In genomic region chr5:129002571-129003011, GRCm38 (mm10) we compare ENCODE assay signal across 7 mouse cellular contexts. TPM values are rescaled to one million over a fixed set of nuclear protein-coding genes. Genes with fewer than 3 reads are reported as not detected.
DNase-seq lines count a peak whose midpoint lies in the region; ATAC-seq and TF ChIP-seq lines count a peak whose summit lies in the region.

No protein-coding gene starts in this region.

- H3K27ac ChIP-seq in bone marrow macrophage, adult 2 months (ENCODE audit: insufficient read depth, low read depth, low read length) = peak overlapping the region; percentile 98
- peak overlapping the region; percentile 81 for H3K27ac ChIP-seq in liver, embryonic 14.5 days

- peak overlapping the region; percentile 51; the same call in 1 of the 2 replicates for H3K4me3 ChIP-seq in G1E (ENCODE audit: low read depth, low read length)
- peak overlapping the region; percentile 43 for H3K4me3 ChIP-seq in bone marrow macrophage, adult 2 months (ENCODE audit: insufficient read depth, low read length)
- peak overlapping the region in 1 of 2 experiments; percentile 28; a peak in 2 of 4 replicates for H3K4me3 ChIP-seq in liver, embryonic 14.5 days (ENCODE audit: insufficient read depth in 1 of 2, low read depth in 2 of 2, low read length in 2 of 2)

- TF ChIP-seq POLR2A in bone marrow macrophage, adult 2 months (IDR thresholded peaks at IDR 0.05; ENCODE audit: borderline replicate concordance, low read depth, low read length) = no peak

- no peak for TF ChIP-seq EP300 in liver, embryonic 14.5 days (IDR thresholded peaks at IDR 0.05; ENCODE audit: low read depth)

- no peak for ATAC-seq in G1E (ENCODE audit: extremely low read depth, insufficient number of reproducible peaks, low FRiP score, poor library complexity, severe bottlenecking)
- peak; percentile 4; the same call in 1 of the 2 replicates for ATAC-seq in liver, embryonic 14.5 days (ENCODE audit: insufficient read depth)

- no peaks in the 10 kb centered on the region for H3K27me3 ChIP-seq in G1E (ENCODE audit: insufficient read depth, low read length)
- H3K27me3 ChIP-seq in liver, embryonic 14.5 days (ENCODE audit: control insufficient read depth, insufficient read depth, low read length) = no peaks in the 10 kb centered on the region

- peaks cover 82% of the 10 kb centered on the region for H3K36me3 ChIP-seq in G1E (replicated peaks)
- H3K36me3 ChIP-seq in liver, embryonic 14.5 days (replicated peaks; ENCODE audit: control insufficient read depth, insufficient read depth, low read depth) = peaks cover 45% of the 10 kb centered on the region

- WGBS in liver, embryonic 14.5 days (ENCODE audit: insufficient replicate concordance) = 11% methylated on average over 14 of the region's 14 CpGs

- H3K4me2 ChIP-seq in liver, embryonic 14.5 days (ENCODE audit: low read depth) = peak overlapping the region; percentile 53

- H3K4me1 ChIP-seq in G1E (ENCODE audit: insufficient read depth, low read depth, low read length) = peaks cover 76% of the 10 kb centered on the region
- peaks cover 65% of the 10 kb centered on the region for H3K4me1 ChIP-seq in bone marrow macrophage, adult 2 months (ENCODE audit: control insufficient read depth, insufficient read depth, low read length)
- H3K4me1 ChIP-seq in liver, embryonic 14.5 days (replicated peaks; ENCODE audit: control insufficient read depth in 2 of 2, insufficient read depth in 2 of 2, low read length in 1 of 2) = peaks cover 51 to 56% of the 10 kb centered on the region in 2 experiments

- H3K9ac ChIP-seq in liver, embryonic 14.5 days (replicated peaks) = 0 out of 2 replicates have a peak overlapping the region, but pooled peaks have one; percentile 19

- DNase-seq in G1E (ENCODE audit: low spot score) = no peak
- peak; percentile 52 for DNase-seq in heart, postnatal 4 days
- DNase-seq in liver, embryonic 14.5 days (ENCODE audit: low read depth in 3 of 3, low spot score in 3 of 3) = no peak
- no peak for DNase-seq in left cerebral cortex, adult 18-20 months (ENCODE audit: low spot score in 2 of 2)
- DNase-seq in testis, postnatal 14 days (ENCODE audit: low spot score) = no peak
- DNase-seq in cerebellum, postnatal 25 days = no peak

- no peaks in the 10 kb centered on the region for H3K9me3 ChIP-seq in G1E (replicated peaks)
- H3K9me3 ChIP-seq in liver, embryonic 14.5 days (ENCODE audit: control insufficient read depth, low read length) = no peaks in the 10 kb centered on the region

- no peak for TF ChIP-seq CTCF in G1E (IDR thresholded peaks at IDR 0.05; ENCODE audit: low read depth, low read length)
- TF ChIP-seq CTCF in bone marrow macrophage, adult 2 months (IDR thresholded peaks at IDR 0.05; ENCODE audit: low read depth, low read length) = no peak
- TF ChIP-seq CTCF in liver, embryonic 14.5 days (IDR thresholded peaks at IDR 0.05; ENCODE audit: low read depth) = no peak

RNA-seq across cellular contexts. Expression of gene Stx2, which starts 5.8 kb away (rescaled TPM):
- total RNA-seq in G1E (2014; fragmentation: Nextera tagmentation) (26.4 and 83.8 TPM in 2 replicates), G1E (2017) (37.5 and 44.1 TPM in 2 replicates)
- 15.3 and 18.1 TPM in 2 replicates for polyA plus RNA-seq in G1E (2012)
- 106 and 112 TPM in 2 replicates for polyA plus RNA-seq in bone marrow macrophage, adult 2 months (2012; ENCODE audit: insufficient read depth, insufficient read length, missing spikeins)
- 10 to 100 TPM; 20.4 to 21.6 TPM for total RNA-seq in heart, postnatal 4 days (2021)
- 66.6 and 75.0 TPM in 2 replicates for polyA plus RNA-seq in liver, embryonic 14.5 days (2012; rRNA removed)
- polyA plus RNA-seq in liver, embryonic 14.5 days (2014; fragmentation: Nextera tagmentation; extraction: Ambion mirVana) = 68.1 and 74.2 TPM in 2 replicates
- total RNA-seq in left cerebral cortex, adult 18-20 months (2021) = 10 to 100 TPM; 16.8 to 22.6 TPM

RNA-seq across cellular contexts. Expression of gene Ran, which starts 17.3 kb away (rescaled TPM):
- total RNA-seq in G1E (2014; fragmentation: Nextera tagmentation) (161 and 173 TPM in 2 replicates), G1E (2017) (481 and 750 TPM in 2 replicates)
- 5,187 and 6,161 TPM in 2 replicates for polyA plus RNA-seq in G1E (2012)
- polyA plus RNA-seq in bone marrow macrophage, adult 2 months (2012; ENCODE audit: insufficient read depth, insufficient read length, missing spikeins) = 94.1 and 102 TPM in 2 replicates
- total RNA-seq in heart, postnatal 4 days (2021) = 100 to 1,000 TPM; 192 to 200 TPM
- polyA plus RNA-seq in liver, embryonic 14.5 days (2012; rRNA removed) = 221 and 273 TPM in 2 replicates
- polyA plus RNA-seq in liver, embryonic 14.5 days (2014; fragmentation: Nextera tagmentation; extraction: Ambion mirVana) = 461 and 495 TPM in 2 replicates
- 100 to 1,000 TPM; 164 to 178 TPM for total RNA-seq in left cerebral cortex, adult 18-20 months (2021)

RNA-seq across cellular contexts. Expression of gene Rimbp2, which starts 49.3 kb away (rescaled TPM):
- total RNA-seq in G1E (2014; fragmentation: Nextera tagmentation) (not detected in 2 replicates), G1E (2017) (0.06 TPM in 1 of 2 replicates, not detected in the other)
- not detected in 2 replicates for polyA plus RNA-seq in G1E (2012)
- polyA plus RNA-seq in bone marrow macrophage, adult 2 months (2012; ENCODE audit: insufficient read depth, insufficient read length, missing spikeins) = 0.92 TPM in 1 of 2 replicates, not detected in the other
- total RNA-seq in heart, postnatal 4 days (2021) = under 1 TPM; 0.05 to 0.25 TPM
- 0.01 and 0.04 TPM in 2 replicates for polyA plus RNA-seq in liver, embryonic 14.5 days (2012; rRNA removed)
- polyA plus RNA-seq in liver, embryonic 14.5 days (2014; fragmentation: Nextera tagmentation; extraction: Ambion mirVana) = not detected in 2 replicates
- total RNA-seq in left cerebral cortex, adult 18-20 months (2021) = 100 to 1,000 TPM; 124 to 128 TPM

Comparison
In these comparisons a context has a peak if more than half of its experiments do, and no peak if none do; other contexts are left out.
1. RNA of gene Rimbp2, which starts 49.3 kb away (total RNA-seq): 124 to 128 TPM in left cerebral cortex, adult 18-20 months; 0.05 to 0.25 TPM in heart, postnatal 4 days and 0.06 TPM in G1E; every median in the first group is over 100 times any median in the second.